Mouse (Mus musculus) embryonic fibroblast, embryonic 13.5 days (primary cell): ENCODE results near the gene Cnn3.

Source experiments
- CTCF ChIP-seq: IDR thresholded peaks from 2 replicates; pipeline ENCODE4 v1.5.1; 2011; ENCODE audit warnings: mild to moderate bottlenecking, control low read depth, low read length, moderate library complexity, borderline replicate concordance; ENCODE audit not compliant: insufficient read depth
- POLR2A ChIP-seq: IDR thresholded peaks from 2 replicates; pipeline ENCODE4 v1.6.1; 2011; ENCODE audit warnings: low read depth, mild to moderate bottlenecking, control low read depth, low read length, moderate library complexity

- TF ChIP-seq CTCF: no peak
- no peak for TF ChIP-seq POLR2A
Measured at GRCm38 (mm10) chr3:121429469-121429868, 3.2 kb downstream of the Cnn3 start.
